Mouse (Mus musculus) intestine, postnatal 0 days (tissue): ENCODE data around the gene Olfr1002. TPM values are rescaled to one million over a fixed set of nuclear protein-coding genes. Genes with fewer than 3 reads are reported as not detected.
"Not testable (repeated sequence)": the region's sequence is repeated elsewhere in the genome, so short reads cannot be mapped to it uniquely, and the experiment has no call there.

Experiments
- ATAC-seq: fragments of 200-750 bp; cut with Nextera tagmentation; 2 replicates; pipeline ENCODE4 v1.8.0; 2017; ENCODE audit warnings: mild to moderate bottlenecking, moderate TSS enrichment, moderate library complexity
- H3K27ac ChIP-seq: fragments of 300-500 bp; sonication (generic); 2 replicates; pipeline ENCODE4 v1.5.1; 2014; ENCODE audit warnings: mild to moderate bottlenecking, low read depth, low read length, moderate library complexity
- H3K27me3 ChIP-seq: fragments of 300-500 bp; sonication (generic); replicated peaks from 2 replicates; pipeline ENCODE4 v1.6.1; 2014; ENCODE audit warnings: low read length, mixed read lengths; ENCODE audit not compliant: control insufficient read depth, insufficient read depth
- H3K36me3 ChIP-seq: fragments of 300-500 bp; sonication (generic); 2 replicates; pipeline ENCODE4 v1.6.1; 2014; ENCODE audit warnings: mild to moderate bottlenecking, moderate library complexity; ENCODE audit not compliant: control insufficient read depth, insufficient read depth
- H3K4me1 ChIP-seq: fragments of 300-500 bp; sonication (generic); replicated peaks from 2 replicates; pipeline ENCODE4 v1.6.1; 2014; ENCODE audit warnings: antibody characterized with exemption, low read length, mixed read lengths; ENCODE audit not compliant: control insufficient read depth, insufficient read depth
- H3K4me2 ChIP-seq: fragments of 300-500 bp; sonication (generic); replicated peaks from 2 replicates; pipeline ENCODE4 v1.6.1; 2014; ENCODE audit warnings: low read depth, mild to moderate bottlenecking, moderate library complexity
- H3K4me3 ChIP-seq: fragments of 300-500 bp; sonication (generic); 2 replicates; pipeline ENCODE4 v1.5.1; 2014; ENCODE audit warnings: low read depth, low read length
- H3K9ac ChIP-seq: fragments of 300-500 bp; sonication (generic); 2 replicates; pipeline ENCODE4 v1.6.1; 2014; ENCODE audit warnings: mild to moderate bottlenecking, low read depth, low read length
- H3K9me3 ChIP-seq: fragments of 300-500 bp; sonication (generic); 2 replicates; pipeline ENCODE4 v1.6.1; 2016; ENCODE audit warnings: mixed run types; ENCODE audit not compliant: control insufficient read depth
- CTCF ChIP-seq: sonication (generic); IDR thresholded peaks from 2 replicates; pipeline ENCODE4 v1.5.1; 2016; ENCODE audit warnings: low read depth, mild to moderate bottlenecking, control low read depth, antibody characterized with exemption, moderate library complexity
- WGBS: fragments of 180-500 bp; shearing (Covaris S2); extraction: QIAGEN DNeasy Blood & Tissue Kit; methylation state at CpG from one replicate; pipeline ENCODE4 v1.1.7; 2014; 5-methylcytosine and 5-hydroxymethylcytosine counted together
- polyA plus RNA-seq: library from polyadenylated mRNA; unstranded; fragments of >200 nt; fragmentation: Nextera tagmentation; extraction: Ambion mirVana; gene quantifications from 2 replicates; pipeline ENCODE4 v1.2.1, GENCODE M21; 2015

The Olfr1002 gene
- polyA plus RNA-seq: not detected in 2 replicates

GRCm38 (mm10) chr2:85650604-85651003, at the start of gene Olfr1002:
Olfr1002 (minus strand) TSS chr2:85650704.
- no peak within 1 kb of the TSS for H3K9ac ChIP-seq
- 92% methylated on average over 1 of the region's 1 CpGs for WGBS
- no peaks in the 10 kb centered on the region for H3K9me3 ChIP-seq
- no peaks in the 10 kb centered on the region for H3K36me3 ChIP-seq
- no peaks in the 10 kb centered on the region for H3K27me3 ChIP-seq
- H3K27ac ChIP-seq: no peak within 1 kb of the TSS
- ATAC-seq: no peak
- H3K4me1 ChIP-seq: no peaks in the 10 kb centered on the region
- TF ChIP-seq CTCF: no peak
- no peak within 1 kb of the TSS for H3K4me3 ChIP-seq
- H3K4me2 ChIP-seq: no peak within 1 kb of the TSS

- no peak for ATAC-seq
- Histone ChIP-seq H3K27ac (no peak within 1 kb of the TSS), H3K9me3 (no peaks in the 10 kb centered on the region), H3K27me3 (no peaks in the 10 kb centered on the region), H3K4me2 (no peak within 1 kb of the TSS), H3K36me3 (no peaks in the 10 kb centered on the region), H3K9ac (no peak within 1 kb of the TSS), H3K4me1 (no peaks in the 10 kb centered on the region), H3K4me3 (no peak within 1 kb of the TSS)
- no peak for TF ChIP-seq CTCF
These were observed 38.6 kb upstream of the Olfr1002 start, which contains the start of gene Olfr1008 for GRCm38 (mm10) chr2:85689131-85689530. Olfr1008 (plus strand) TSS chr2:85689431.

DNA sequence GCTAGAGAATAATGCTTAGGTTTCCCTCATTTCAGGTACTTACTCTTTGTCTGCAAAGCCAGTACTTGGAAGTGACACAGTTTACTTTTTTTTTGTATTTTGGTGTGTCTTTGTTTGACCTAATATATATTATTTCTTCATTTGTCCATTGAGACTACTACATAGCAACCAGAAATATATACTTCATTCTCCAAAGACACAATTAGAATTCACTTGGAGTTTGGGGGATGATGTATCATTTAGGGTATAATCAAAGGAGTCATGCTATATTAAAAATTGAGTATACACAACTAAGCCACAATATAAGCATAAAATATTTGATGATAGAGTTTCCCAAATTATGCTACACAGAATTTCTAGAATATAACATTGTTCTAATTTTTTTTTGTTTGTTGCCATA, 28.2 kb upstream of the Olfr1002 start, which contains the start of gene Olfr1006:
Gene Olfr1006, minus strand, starts transcription at position 101 of the 400 bp plus-strand sequence.
- no peak for ATAC-seq

GRCm38 (mm10) chr2:85664355-85664754, 13.9 kb upstream of the Olfr1002 start, which contains the start of gene Olfr154:
Olfr154 (minus strand) TSS chr2:85664455.
- H3K36me3 ChIP-seq, ATAC-seq, H3K4me3 ChIP-seq, H3K4me2 ChIP-seq, H3K4me1 ChIP-seq, H3K27me3 ChIP-seq, H3K27ac ChIP-seq, H3K9ac ChIP-seq, H3K9me3 ChIP-seq: not testable (repeated sequence)

More for the DNA sequence above, 28.2 kb upstream of the Olfr1002 start, which contains the start of gene Olfr1006:
- H3K9me3 ChIP-seq: no peaks in the 10 kb centered on the region
- no peak within 1 kb of the TSS for H3K9ac ChIP-seq
- TF ChIP-seq CTCF: no peak
- no peak within 1 kb of the TSS for H3K4me2 ChIP-seq
- H3K27ac ChIP-seq: no peak within 1 kb of the TSS
- H3K4me3 ChIP-seq: no peak within 1 kb of the TSS
- H3K4me1 ChIP-seq: no peaks in the 10 kb centered on the region
- no peaks in the 10 kb centered on the region for H3K36me3 ChIP-seq
- no peaks in the 10 kb centered on the region for H3K27me3 ChIP-seq

DNA sequence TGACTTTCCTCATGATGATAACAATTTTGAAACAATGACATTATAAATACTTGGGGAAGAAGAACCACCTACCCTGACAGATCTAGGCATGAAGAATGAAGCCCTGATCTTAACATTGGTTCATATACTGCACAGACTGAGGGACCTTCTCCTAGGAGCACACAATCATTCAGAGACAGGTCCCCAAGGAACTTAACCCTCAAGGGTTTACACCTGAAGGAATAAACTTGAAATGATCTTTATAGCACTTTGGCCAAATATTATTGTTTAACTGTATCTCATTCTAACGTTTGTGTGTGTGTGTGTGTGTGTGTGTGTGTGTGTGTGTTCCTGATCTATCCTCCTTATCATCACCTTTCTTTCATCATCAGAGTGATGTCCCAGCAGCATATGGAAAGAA, 38.7 kb downstream of the Olfr1002 start, which contains the start of gene Olfr1000:
Gene Olfr1000, minus strand, starts transcription at position 101 of the 400 bp plus-strand sequence.
- Histone ChIP-seq H3K4me1 (no peaks in the 10 kb centered on the region), H3K9me3 (no peaks in the 10 kb centered on the region), H3K4me2 (no peak within 1 kb of the TSS), H3K36me3 (no peaks in the 10 kb centered on the region), H3K27me3 (no peaks in the 10 kb centered on the region), H3K9ac (no peak within 1 kb of the TSS), H3K27ac (no peak within 1 kb of the TSS), H3K4me3 (no peak within 1 kb of the TSS)
- no peak for ATAC-seq
- WGBS: 59% methylated on average over 1 of the region's 1 CpGs
- no peak for TF ChIP-seq CTCF

Other genes starting within 250 kb of the Olfr1002 start
- not detected in 2 replicates for gene Olfr992, start 241.2 kb downstream of the Olfr1002 start, polyA plus RNA-seq
- gene Olfr993, start 235.8 kb downstream of the Olfr1002 start, polyA plus RNA-seq: not detected in 2 replicates
- not detected in 2 replicates for gene Olfr994, start 214.3 kb downstream of the Olfr1002 start, polyA plus RNA-seq
- gene Olfr995, start 207.1 kb downstream of the Olfr1002 start, polyA plus RNA-seq: not detected in 2 replicates
- gene 4833423E24Rik, start 131.7 kb downstream of the Olfr1002 start, polyA plus RNA-seq: 0.05 and 0.21 TPM in 2 replicates
- not detected in 2 replicates for gene Olfr996, start 71.5 kb downstream of the Olfr1002 start, polyA plus RNA-seq
- gene Olfr998, start 61.8 kb downstream of the Olfr1002 start, polyA plus RNA-seq: not detected in 2 replicates
- gene Olfr1000, start 38.8 kb downstream of the Olfr1002 start, polyA plus RNA-seq: not detected in 2 replicates
- not detected in 2 replicates for gene Olfr154, start 13.8 kb upstream of the Olfr1002 start, polyA plus RNA-seq
- not detected in 2 replicates for gene Olfr1006, start 28.1 kb upstream of the Olfr1002 start, polyA plus RNA-seq
- not detected in 2 replicates for gene Olfr1008, start 38.7 kb upstream of the Olfr1002 start, polyA plus RNA-seq
- gene Olfr1009, start 64.7 kb upstream of the Olfr1002 start, polyA plus RNA-seq: not detected in 2 replicates
- not detected in 2 replicates for gene Olfr1012, start 112.1 kb upstream of the Olfr1002 start, polyA plus RNA-seq
- not detected in 2 replicates for gene Olfr1013, start 116.4 kb upstream of the Olfr1002 start, polyA plus RNA-seq
- not detected in 2 replicates for gene Olfr1014, start 122.0 kb upstream of the Olfr1002 start, polyA plus RNA-seq
- gene Olfr1015, start 131.3 kb upstream of the Olfr1002 start, polyA plus RNA-seq: not detected in 2 replicates
- gene Olfr1016, start 151.8 kb upstream of the Olfr1002 start, polyA plus RNA-seq: not detected in 2 replicates
- not detected in 2 replicates for gene Olfr1018, start 167.8 kb upstream of the Olfr1002 start, polyA plus RNA-seq
- gene Olfr1019, start 194.8 kb upstream of the Olfr1002 start, polyA plus RNA-seq: not detected in 2 replicates
- not detected in 2 replicates for gene Olfr1020, start 196.3 kb upstream of the Olfr1002 start, polyA plus RNA-seq
- not detected in 2 replicates for gene Olfr1022, start 217.9 kb upstream of the Olfr1002 start, polyA plus RNA-seq
- not detected in 2 replicates for gene Olfr1023, start 234.9 kb upstream of the Olfr1002 start, polyA plus RNA-seq